Mouse (Mus musculus) erythroblast, embryonic 14.5 days (primary cell): ENCODE measurements at regions not wholly inside any gene's neighbourhood (a gene's known extent, or its start where the extent isn't known, plus 50 kb on each side); places are given as distances from the start of the nearest gene placed in this dataset.

Experiments
- GATA1 ChIP-seq: IDR thresholded peaks from 2 replicates; pipeline ENCODE4 v1.6.1; 2012; ENCODE audit warnings: low read length, inconsistent platforms, mixed read lengths
- TAL1 ChIP-seq: IDR thresholded peaks from 3 replicates; pipeline ENCODE4 v1.6.1; 2012; ENCODE audit warnings: low read length, inconsistent platforms, mixed read lengths

DNA sequence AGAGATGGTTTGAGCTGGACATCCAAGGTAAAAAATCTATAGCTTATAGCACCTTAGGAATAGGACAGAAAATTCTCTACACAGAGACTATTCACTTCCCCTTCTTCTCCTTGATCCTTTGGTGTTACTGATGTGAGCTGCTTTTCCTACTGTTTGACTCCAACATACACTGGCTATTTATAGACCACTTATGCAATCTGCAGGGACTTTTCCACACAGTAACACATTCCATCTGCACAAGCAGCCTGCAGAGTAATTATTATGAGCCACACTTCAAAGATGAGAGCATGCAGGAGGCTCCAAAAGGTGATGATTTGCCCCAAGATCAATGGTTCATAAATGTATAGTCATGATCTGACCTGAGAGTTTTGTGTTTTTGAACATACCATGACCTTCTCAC, 925.7 kb downstream of the Gsdmc2 start:
- TF ChIP-seq TAL1 (no peak), GATA1 (no peak)
